In genomic region chr1:152779071-152779737, GRCm38 (mm10) we compare ENCODE assay signal across 8 mouse cellular contexts. TPM values are rescaled to one million over a fixed set of nuclear protein-coding genes. Genes with fewer than 3 reads are reported as not detected.
DNase-seq lines count a peak whose midpoint lies in the region; ATAC-seq and TF ChIP-seq lines count a peak whose summit lies in the region.

No protein-coding gene starts in this region.

- no peaks in the 10 kb centered on the region for H3K27me3 ChIP-seq in forebrain, embryonic 11.5 days (ENCODE audit: control insufficient read depth, insufficient read depth, low read length)
- H3K27me3 ChIP-seq in lung, embryonic 14.5 days (ENCODE audit: insufficient read depth, low read length) = no peaks in the 10 kb centered on the region

- no peak overlapping the region for H3K27ac ChIP-seq in forebrain, embryonic 11.5 days (ENCODE audit: low read depth, low read length)
- no peak overlapping the region for H3K27ac ChIP-seq in layer of hippocampus, adult 2 months
- no peak overlapping the region for H3K27ac ChIP-seq in lung, embryonic 14.5 days (ENCODE audit: low read depth)

- 34% methylated on average over 10 of the region's 10 CpGs for WGBS in forebrain, embryonic 11.5 days
- WGBS in lung, embryonic 14.5 days = 27% methylated on average over 10 of the region's 10 CpGs

- H3K4me2 ChIP-seq in forebrain, embryonic 11.5 days (ENCODE audit: low read depth, low read length, severe bottlenecking) = no peak overlapping the region
- H3K4me2 ChIP-seq in lung, embryonic 14.5 days = no peak overlapping the region

- H3K9ac ChIP-seq in forebrain, embryonic 11.5 days (ENCODE audit: low read length) = no peak overlapping the region
- no peak overlapping the region for H3K9ac ChIP-seq in lung, embryonic 14.5 days

- no peaks in the 10 kb centered on the region for H3K36me3 ChIP-seq in forebrain, embryonic 11.5 days (ENCODE audit: control insufficient read depth, insufficient read depth, low read length)
- H3K36me3 ChIP-seq in lung, embryonic 14.5 days (ENCODE audit: insufficient read depth) = peaks cover 18% of the 10 kb centered on the region

- no peak overlapping the region for H3K4me3 ChIP-seq in forebrain, embryonic 11.5 days (ENCODE audit: low read depth, low read length)
- H3K4me3 ChIP-seq in layer of hippocampus, adult 2 months = no peak overlapping the region
- H3K4me3 ChIP-seq in lung, embryonic 14.5 days (ENCODE audit: low read depth, low read length) = no peak overlapping the region

- no peak; the same call in 1 of the 2 replicates for ATAC-seq in forebrain, embryonic 11.5 days (replicated peaks; ENCODE audit: low FRiP score)
- ATAC-seq in lung, embryonic 14.5 days (ENCODE audit: insufficient read depth) = peak; percentile 87

- TF ChIP-seq POLR2A in brain, embryonic 14.5 days (IDR thresholded peaks at IDR 0.05; ENCODE audit: borderline replicate concordance, extremely low read depth, insufficient read depth, insufficient read length, poor library complexity, severe bottlenecking) = no peak

- H3K4me1 ChIP-seq in forebrain, embryonic 11.5 days (replicated peaks; ENCODE audit: control insufficient read depth, insufficient read depth, low read length) = no peaks in the 10 kb centered on the region
- H3K4me1 ChIP-seq in lung, embryonic 14.5 days (ENCODE audit: insufficient read depth) = no peaks in the 10 kb centered on the region

- no peaks in the 10 kb centered on the region for H3K9me3 ChIP-seq in forebrain, embryonic 11.5 days (ENCODE audit: control insufficient read depth, low read length)
- no peaks in the 10 kb centered on the region for H3K9me3 ChIP-seq in lung, embryonic 14.5 days (ENCODE audit: low read depth, low read length)

- TF ChIP-seq CTCF in brain, embryonic 14.5 days (IDR thresholded peaks at IDR 0.05; ENCODE audit: borderline replicate concordance, extremely low read depth, insufficient read depth, insufficient read length) = peak; percentile 68
- TF ChIP-seq CTCF in layer of hippocampus, adult 2 months (conservative IDR thresholded peaks at IDR 0.05) = peak; percentile 91
- TF ChIP-seq CTCF in lung, embryonic 14.5 days (IDR thresholded peaks at IDR 0.05; ENCODE audit: low read depth) = peak; percentile 76

- DNase-seq in ES-CJ7 (ENCODE audit: low read depth, low spot score) = peak; percentile 85
- DNase-seq in brain, embryonic 14.5 days (ENCODE audit: low read depth) = peak; percentile 59
- peak; percentile 81 for DNase-seq in forebrain, embryonic 11.5 days (ENCODE audit: low spot score)
- DNase-seq in heart, postnatal 25 days (ENCODE audit: low spot score) = peak; percentile 45
- DNase-seq in layer of hippocampus, adult 2 months (ENCODE audit: low spot score in 2 of 2) = peak; percentile 53 to 83
- peak; percentile 79 for DNase-seq in lung, embryonic 14.5 days
- DNase-seq in ovary, postnatal 14 days (ENCODE audit: low spot score) = peak; percentile 57
- peak; percentile 63 for DNase-seq in thymus, postnatal 25 days

- intact Hi-C loops in heart, postnatal 25 days (cut with DNase I) = loop anchor here (5.0 kb wide), 1 partner anchor 128 kb away; no protein-coding TSS in a partner anchor

RNA-seq across cellular contexts. Expression of gene Arpc5, which starts 12.9 kb away (rescaled TPM):
- 166 and 187 TPM in 2 replicates for polyA plus RNA-seq in brain, embryonic 14.5 days (2012; rRNA removed)
- 252 and 259 TPM in 2 replicates for polyA plus RNA-seq in forebrain, embryonic 11.5 days (2014; fragmentation: Nextera tagmentation; extraction: Ambion mirVana)
- total RNA-seq in heart, postnatal 25 days (2021) = 10 to 100 TPM; 34.7 to 40.4 TPM
- 100 to 1,000 TPM; 185 to 193 TPM for total RNA-seq in layer of hippocampus, adult 2 months (2021)
- 253 and 271 TPM in 2 replicates for polyA plus RNA-seq in lung, embryonic 14.5 days (2014; fragmentation: Nextera tagmentation; extraction: Ambion mirVana)

RNA-seq across cellular contexts. Expression of gene Rgl1, which starts 13.1 kb away (rescaled TPM):
- 11.5 and 14.1 TPM in 2 replicates for polyA plus RNA-seq in brain, embryonic 14.5 days (2012; rRNA removed)
- 28.6 and 32.5 TPM in 2 replicates for polyA plus RNA-seq in forebrain, embryonic 11.5 days (2014; fragmentation: Nextera tagmentation; extraction: Ambion mirVana)
- 10 to 100 TPM; 37.0 to 38.2 TPM for total RNA-seq in heart, postnatal 25 days (2021)
- 100 to 1,000 TPM; 126 TPM for total RNA-seq in layer of hippocampus, adult 2 months (2021)
- 46.7 and 54.5 TPM in 2 replicates for polyA plus RNA-seq in lung, embryonic 14.5 days (2014; fragmentation: Nextera tagmentation; extraction: Ambion mirVana)

RNA-seq across cellular contexts. Expression of gene Ncf2, which starts 20.8 kb away (rescaled TPM):
- 2.3 and 2.6 TPM in 2 replicates for polyA plus RNA-seq in brain, embryonic 14.5 days (2012; rRNA removed)
- 2.5 TPM in 2 replicates for polyA plus RNA-seq in forebrain, embryonic 11.5 days (2014; fragmentation: Nextera tagmentation; extraction: Ambion mirVana)
- 1 to 10 TPM; 2.9 to 3.7 TPM for total RNA-seq in heart, postnatal 25 days (2021)
- 1 to 10 TPM; 1.9 to 2.9 TPM for total RNA-seq in layer of hippocampus, adult 2 months (2021)
- polyA plus RNA-seq in lung, embryonic 14.5 days (2014; fragmentation: Nextera tagmentation; extraction: Ambion mirVana) = 4.7 and 5.4 TPM in 2 replicates

RNA-seq across cellular contexts. Expression of gene Apobec4, which starts 28.9 kb away (rescaled TPM):
- not detected in 2 replicates for polyA plus RNA-seq in brain, embryonic 14.5 days (2012; rRNA removed)
- not detected in 2 replicates for polyA plus RNA-seq in forebrain, embryonic 11.5 days (2014; fragmentation: Nextera tagmentation; extraction: Ambion mirVana)
- not detected for total RNA-seq in heart, postnatal 25 days (2021)
- total RNA-seq in layer of hippocampus, adult 2 months (2021) = not detected
- 0.16 TPM in 1 of 2 replicates, not detected in the other for polyA plus RNA-seq in lung, embryonic 14.5 days (2014; fragmentation: Nextera tagmentation; extraction: Ambion mirVana)
